Mouse (Mus musculus) MEL (cell line): Measurements from ENCODE around the gene Etfbkmt. TPM values are rescaled to one million over a fixed set of nuclear protein-coding genes. Genes with fewer than 3 reads are reported as not detected.

Source experiments
- DNase-seq: peaks from one replicate; pipeline ENCODE4 v3.0.0; 2011; ENCODE audit warnings: low read depth, low spot score
- H3K27ac ChIP-seq: 2 replicates; pipeline ENCODE4 v1.5.1; 2012; ENCODE audit warnings: low read depth, mild to moderate bottlenecking, control low read depth, low read length, moderate library complexity; ENCODE audit not compliant: control insufficient read depth
- H3K27me3 ChIP-seq, 2 experiments: fragments of 150-350 bp in 1 of 2; sonication (generic) in 1 of 2; 2 replicates each; pipeline ENCODE4 v1.6.1; 2012; ENCODE audit warnings: low read length in 2 of 2, mild to moderate bottlenecking in 2 of 2, improper control_type of control experiment in 1 of 2, moderate library complexity in 1 of 2; ENCODE audit not compliant: insufficient read depth in 2 of 2, control insufficient read depth in 1 of 2
- H3K36me3 ChIP-seq, 2 experiments: 2 replicates each; pipeline ENCODE4 v1.6.1; 2012 to 2014; ENCODE audit warnings: low read length in 2 of 2, improper control_type of control experiment in 1 of 2, inconsistent platforms in 1 of 2, mild to moderate bottlenecking in 1 of 2; ENCODE audit not compliant: insufficient read depth in 2 of 2, control insufficient read depth in 1 of 2
- H3K4me1 ChIP-seq, 2 experiments: fragments of 150-350 bp in 1 of 2; sonication (generic) in 1 of 2; 2 replicates each; pipeline ENCODE4 v1.6.1; 2012; ENCODE audit warnings: low read length in 2 of 2, improper control_type of control experiment in 1 of 2, mild to moderate bottlenecking in 1 of 2; ENCODE audit not compliant: insufficient read depth in 2 of 2, control insufficient read depth in 1 of 2
- H3K4me3 ChIP-seq, 2 experiments: fragments of 150-350 bp in 1 of 2; sonication (generic) in 1 of 2; 2 replicates each; pipeline ENCODE4 v1.5.1; 2012; ENCODE audit warnings: low read depth in 2 of 2, low read length in 2 of 2, mild to moderate bottlenecking in 2 of 2, moderate library complexity in 2 of 2, control low read depth in 1 of 2, improper control_type of control experiment in 1 of 2; ENCODE audit not compliant: control insufficient read depth in 1 of 2, insufficient read depth in 1 of 2
- H3K79me2 ChIP-seq: 2 replicates; pipeline ENCODE4 v1.6.1; 2012; ENCODE audit warnings: mild to moderate bottlenecking, low read length, moderate library complexity; ENCODE audit not compliant: control insufficient read depth, poor library complexity, insufficient read depth
- H3K9ac ChIP-seq: 2 replicates; pipeline ENCODE4 v1.6.1; 2012; ENCODE audit warnings: low read depth, mild to moderate bottlenecking, control low read depth, low read length, moderate library complexity; ENCODE audit not compliant: control insufficient read depth, poor library complexity, severe bottlenecking
- H3K9me3 ChIP-seq: fragments of 150-350 bp; sonication (generic); replicated peaks from 2 replicates; pipeline ENCODE4 v1.6.1; 2012; ENCODE audit warnings: mild to moderate bottlenecking, low read length, improper control_type of control experiment, moderate library complexity; ENCODE audit not compliant: insufficient read depth
- BHLHE40 ChIP-seq: IDR thresholded peaks from 2 replicates; pipeline ENCODE4 v1.6.1; 2012; ENCODE audit warnings: low read depth, mild to moderate bottlenecking, inconsistent platforms, low read length, improper control_type of control experiment, borderline replicate concordance
- CHD1 ChIP-seq: IDR thresholded peaks from 2 replicates; pipeline ENCODE4 v1.6.1; 2012; ENCODE audit warnings: low read depth, mild to moderate bottlenecking, inconsistent platforms, low read length, improper control_type of control experiment
- CHD2 ChIP-seq: IDR thresholded peaks from 2 replicates; pipeline ENCODE4 v1.6.1; 2011; ENCODE audit warnings: low read length, improper control_type of control experiment
- E2F4 ChIP-seq: IDR thresholded peaks from 2 replicates; pipeline ENCODE4 v1.6.1; 2011; ENCODE audit warnings: low read depth, low read length, improper control_type of control experiment, borderline replicate concordance
- EP300 ChIP-seq, 2 experiments: IDR thresholded peaks; 2 replicates each; pipeline ENCODE4 v1.6.1; 2011; ENCODE audit warnings: improper control_type of control experiment in 2 of 2, low read length in 2 of 2, low read depth in 1 of 2, mild to moderate bottlenecking in 1 of 2
- ETS1 ChIP-seq: IDR thresholded peaks from 2 replicates; pipeline ENCODE4 v1.6.1; 2012; ENCODE audit warnings: low read depth, mild to moderate bottlenecking, inconsistent platforms, low read length, improper control_type of control experiment, moderate library complexity
- GATA1 ChIP-seq: IDR thresholded peaks from 2 replicates; pipeline ENCODE4 v1.6.1; 2011; ENCODE audit warnings: low read depth, low read length, improper control_type of control experiment
- MAX ChIP-seq: IDR thresholded peaks from 2 replicates; pipeline ENCODE4 v1.6.1; 2011; ENCODE audit warnings: low read length, improper control_type of control experiment
- MAZ ChIP-seq: IDR thresholded peaks from 2 replicates; pipeline ENCODE4 v1.6.1; 2012; ENCODE audit warnings: low read depth, mild to moderate bottlenecking, inconsistent platforms, low read length, improper control_type of control experiment
- MYB ChIP-seq: IDR thresholded peaks from 2 replicates; pipeline ENCODE4 v1.6.1; 2011; ENCODE audit warnings: mild to moderate bottlenecking, low read depth, low read length, improper control_type of control experiment
- MYC ChIP-seq: IDR thresholded peaks from 2 replicates; pipeline ENCODE4 v1.6.1; 2011; ENCODE audit warnings: low read depth, mild to moderate bottlenecking, low read length, improper control_type of control experiment, moderate library complexity
- NELFE ChIP-seq: IDR thresholded peaks from 2 replicates; pipeline ENCODE4 v1.6.1; 2011; ENCODE audit warnings: low read depth, low read length, improper control_type of control experiment
- POLR2A ChIP-seq, 2 experiments: IDR thresholded peaks; 2 replicates each; pipeline ENCODE4 v1.6.1; 2011 to 2012; ENCODE audit warnings: low read length in 2 of 2, mild to moderate bottlenecking in 2 of 2, control low read depth in 1 of 2, improper control_type of control experiment in 1 of 2, low read depth in 1 of 2, moderate library complexity in 1 of 2; ENCODE audit not compliant: control insufficient read depth in 1 of 2, insufficient read depth in 1 of 2, poor library complexity in 1 of 2
- RAD21 ChIP-seq: IDR thresholded peaks from 2 replicates; pipeline ENCODE4 v1.6.1; 2011; ENCODE audit warnings: mild to moderate bottlenecking, low read depth, low read length, improper control_type of control experiment
- TAL1 ChIP-seq: IDR thresholded peaks from 2 replicates; pipeline ENCODE4 v1.6.1; 2012; ENCODE audit warnings: mild to moderate bottlenecking, inconsistent platforms, low read length, moderate library complexity, mixed read lengths
- TBP ChIP-seq: IDR thresholded peaks from 2 replicates; pipeline ENCODE4 v1.8.0; 2011; ENCODE audit warnings: low read depth, low read length, improper control_type of control experiment
- TCF12 ChIP-seq: IDR thresholded peaks from 2 replicates; pipeline ENCODE4 v1.6.1; 2014; ENCODE audit warnings: low read depth, mild to moderate bottlenecking, inconsistent platforms, low read length, improper control_type of control experiment, moderate library complexity
- UBTF ChIP-seq: IDR thresholded peaks from 2 replicates; pipeline ENCODE4 v1.6.1; 2012; ENCODE audit warnings: low read depth, mild to moderate bottlenecking, inconsistent platforms, low read length, improper control_type of control experiment, moderate library complexity, borderline replicate concordance; ENCODE audit not compliant: insufficient read depth
- USF1 ChIP-seq: IDR thresholded peaks from 2 replicates; pipeline ENCODE4 v1.6.1; 2014; ENCODE audit warnings: low read depth, mild to moderate bottlenecking, inconsistent platforms, low read length, improper control_type of control experiment, moderate library complexity
- ZKSCAN1 ChIP-seq: IDR thresholded peaks from 2 replicates; pipeline ENCODE4 v1.6.1; 2012; ENCODE audit warnings: low read depth, mild to moderate bottlenecking, inconsistent platforms, low read length, improper control_type of control experiment, moderate library complexity
- polyA plus RNA-seq, 2 experiments: library from polyadenylated mRNA; stranded (reverse) in 1 of 2; unstranded in 1 of 2; fragments of >175 nt in 1 of 2; fragments of >200 nt in 1 of 2; gene quantifications; 2 replicates each; pipeline versions ENCODE4 v1.2.1 to v1.2.4; 2012; ENCODE audit warnings: low replicate concordance in 2 of 2, low read depth in 1 of 2; ENCODE audit not compliant: insufficient read length in 2 of 2, insufficient read depth in 1 of 2, missing spikeins in 1 of 2
- total RNA-seq: library from RNA; depleted of rRNA; stranded (reverse); fragments of 300-350 nt; gene quantifications from 2 replicates; pipeline ENCODE4 v1.2.3, GENCODE M21; 2012

Gene Etfbkmt
- total and polyA plus RNA-seq, 3 experiments, result 3.4 to 5.7 TPM; not detected in 1

DNA sequence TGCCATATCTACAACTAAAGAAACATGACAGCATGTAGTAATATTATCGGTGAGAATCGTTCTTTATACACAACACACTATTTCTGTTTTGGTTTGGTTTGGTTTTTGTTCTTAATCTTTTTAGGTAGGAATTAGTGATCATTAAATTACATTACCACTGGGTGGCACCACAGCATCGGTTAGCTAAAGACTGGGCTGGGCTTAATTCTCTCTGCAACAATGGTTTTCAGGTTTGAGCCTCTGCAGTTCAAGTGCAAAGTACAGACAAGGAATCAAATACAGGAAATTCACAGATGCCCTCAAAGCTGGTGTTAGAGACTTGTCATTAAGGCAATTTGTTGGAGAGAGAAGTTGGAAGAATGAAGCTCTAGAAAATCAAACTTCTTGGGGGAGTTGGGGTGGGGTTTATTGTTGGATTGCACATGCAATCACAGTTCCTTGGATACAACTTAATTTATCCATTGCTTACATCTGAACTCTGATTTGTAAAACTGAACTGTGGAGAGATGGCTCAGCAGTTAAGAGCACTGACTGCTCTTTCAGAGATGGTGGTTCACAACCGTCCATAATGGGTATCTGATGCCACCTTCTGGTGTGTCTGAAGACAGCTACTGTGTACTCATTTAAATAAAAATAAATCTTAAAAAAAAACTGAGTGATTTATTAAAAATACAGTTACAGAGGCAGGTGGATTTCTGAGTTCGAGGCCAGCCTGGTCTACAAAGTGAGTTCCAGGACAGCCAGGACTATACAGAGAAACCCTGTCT, 7.2 kb upstream of the Etfbkmt start (continued):
- TF ChIP-seq POLR2A (IDR thresholded peaks at IDR 0.05; ENCODE audit: control insufficient read depth in 1 of 2, insufficient read depth in 1 of 2, low read depth in 1 of 2, low read length in 2 of 2, poor library complexity in 1 of 2), result no peak
- TF ChIP-seq TCF12, result no peak
- no peak for TF ChIP-seq BHLHE40
- no peak for TF ChIP-seq ETS1
- TF ChIP-seq CHD1, result no peak
- no peak for TF ChIP-seq NELFE
- TF ChIP-seq, all 39 proteins: peak for 7

DNA sequence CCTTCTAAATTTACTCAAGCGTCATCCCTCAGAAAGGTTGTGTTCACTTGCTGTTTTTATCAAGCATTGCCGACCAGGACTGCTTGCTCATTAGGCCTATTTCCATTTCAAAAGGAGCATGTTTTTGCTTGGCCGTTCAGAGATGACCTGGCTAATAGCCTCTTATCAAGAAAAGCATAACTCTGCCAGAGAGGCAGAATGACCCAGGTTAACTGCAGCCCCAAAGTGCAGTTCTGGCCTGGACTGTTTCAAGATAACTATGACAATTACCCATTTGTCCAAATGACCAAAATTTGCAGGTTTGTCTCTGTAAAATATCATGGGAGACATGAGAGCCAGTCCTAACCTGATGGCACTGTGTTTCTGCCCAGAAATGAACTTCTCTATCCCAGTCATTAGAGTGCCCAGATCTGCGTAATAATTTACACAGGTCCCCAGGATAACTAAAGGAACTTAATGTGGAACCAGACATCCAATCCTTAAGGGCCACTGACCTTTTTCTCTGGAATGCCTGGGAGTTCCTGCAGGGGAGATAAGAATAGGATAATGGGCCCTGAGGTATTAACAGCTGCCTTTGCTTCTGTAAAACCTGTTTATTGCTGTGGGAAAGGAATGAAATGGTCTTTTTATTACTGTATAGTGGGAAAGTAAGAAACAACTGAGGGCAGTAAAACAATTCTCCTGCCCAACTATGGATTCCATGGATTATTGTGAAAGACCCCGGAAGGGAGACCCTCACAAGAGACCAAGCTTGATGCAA, 5.1 kb upstream of the Etfbkmt start:
- Histone ChIP-seq H3K9ac (no peak overlapping the region), H3K79me2 (no peaks in the 10 kb centered on the region), H3K36me3 (0 out of 4 replicates have a peak, but pooled peaks cover 0 to 2% of the 10 kb centered on the region in 2 experiments), H3K4me1 (peaks cover 0 to 8% of the 10 kb centered on the region in 2 experiments; a peak in 2 of 4 replicates), H3K27ac (no peak overlapping the region), H3K27me3 (no peaks in the 10 kb centered on the region), H3K4me3 (no peak overlapping the region), H3K9me3 (no peaks in the 10 kb centered on the region)
- TF ChIP-seq CHD1 (no peak), RAD21 (no peak), CHD2 (no peak), TAL1 (no peak), ZKSCAN1 (no peak), POLR2A (IDR thresholded peaks at IDR 0.05; ENCODE audit: control insufficient read depth in 1 of 2, insufficient read depth in 1 of 2, low read depth in 1 of 2, low read length in 2 of 2, poor library complexity in 1 of 2) (no peak), USF1 (no peak), MYB (no peak), MAX (no peak), MYC (no peak), NELFE (no peak), TBP (no peak), MAZ (no peak), UBTF (no peak), TCF12 (no peak), E2F4 (no peak), EP300 (IDR thresholded peaks at IDR 0.05; ENCODE audit: low read depth in 1 of 2, low read length in 2 of 2) (no peak), GATA1 (no peak)
- DNase-seq, result no peak
